Mouse (Mus musculus) megakaryocyte, embryonic 14.5 days (primary cell): ENCODE results near the gene Fbxl17.

ENCODE experiments used
- FLI1 ChIP-seq: IDR thresholded peaks from 2 replicates; pipeline ENCODE4 v1.6.1; 2012; ENCODE audit warnings: low read length, inconsistent platforms, mixed read lengths
- GATA1 ChIP-seq: IDR thresholded peaks from 3 replicates; pipeline ENCODE4 v1.6.1; 2012; ENCODE audit warnings: mixed read lengths, low read length, inconsistent platforms, borderline replicate concordance

- TF ChIP-seq GATA1 (no peak), FLI1 (no peak)
Observed at GRCm38 (mm10) chr17:63110994-63111393, 388.8 kb downstream of the Fbxl17 start.
